Comparison of ENCODE assay signal across 21 mouse cellular contexts in the genomic region with DNA sequence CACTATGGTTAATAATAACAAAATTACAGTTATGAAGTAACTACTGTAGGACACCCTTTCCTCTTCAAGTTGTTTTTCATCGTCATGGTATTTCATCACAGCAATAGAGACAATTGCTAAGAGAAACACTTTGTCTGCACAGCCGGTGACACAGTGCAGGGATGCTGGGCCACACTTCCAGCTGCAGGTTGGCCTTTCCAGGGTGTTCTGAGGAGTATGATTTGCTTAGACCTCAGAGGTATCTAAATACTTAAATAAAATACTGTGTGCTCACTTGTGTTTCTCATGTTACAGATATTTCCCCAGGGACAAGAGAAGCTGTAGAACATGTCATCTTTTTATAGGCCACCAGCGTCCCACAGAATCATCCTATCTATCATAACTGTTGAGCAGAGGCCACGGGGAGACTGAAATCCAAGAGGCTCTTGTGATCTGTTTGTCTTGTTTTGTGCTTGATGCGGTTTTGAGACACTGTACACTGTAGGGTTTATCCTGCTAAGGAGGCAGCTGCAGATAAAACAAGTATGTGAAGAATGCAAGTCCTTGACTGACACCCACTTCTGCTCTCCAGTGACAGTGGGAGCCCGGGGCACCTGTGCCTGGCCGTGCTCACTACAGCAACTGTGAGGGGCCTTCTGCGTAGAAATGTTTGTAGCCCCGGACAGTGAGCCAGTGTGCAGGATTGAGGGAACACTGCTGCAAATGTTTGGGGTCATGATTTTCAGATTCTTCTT. TPM values are rescaled to one million over a fixed set of nuclear protein-coding genes. Genes with fewer than 3 reads are reported as not detected.
DNase-seq lines count a peak whose midpoint lies in the region; ATAC-seq and TF ChIP-seq lines count a peak whose summit lies in the region.
"Had no signal": no experiment of that assay in that cellular context is flagged by ENCODE, and none has a peak within 500 bp of the region (broad histone marks: within the 10 kb centered on the region; RNA-seq: fewer than 3 reads in every experiment).

No protein-coding gene starts in this region.

- H3K9me3 ChIP-seq in heart, embryonic 15.5 days (replicated peaks), result no peaks in the 10 kb centered on the region
- no peaks in the 10 kb centered on the region for H3K9me3 ChIP-seq in lung, embryonic 14.5 days (ENCODE audit: low read depth, low read length)
- H3K9me3 ChIP-seq in embryonic facial prominence, embryonic 12.5 days, result no peaks in the 10 kb centered on the region
- no peaks in the 10 kb centered on the region for H3K9me3 ChIP-seq in liver, embryonic 16.5 days (replicated peaks; ENCODE audit: control insufficient read depth, low read length)
- H3K9me3 ChIP-seq: forebrain, embryonic 13.5 days; G1E had no signal

- DNase-seq in heart, adult 8-10 months (ENCODE audit: low spot score), result no peak
- peak; percentile 16 for DNase-seq in lung, embryonic 14.5 days
- no peak for DNase-seq in lung, adult 18-20 months
- DNase-seq in embryo, embryonic 10 days (ENCODE audit: low spot score), result no peak
- DNase-seq: adrenal gland, adult 2 months; cerebellum, adult 11 months; cerebellum, postnatal 36 days; kidney, adult 11 months; kidney, postnatal 4 days; right cerebral cortex, postnatal 4 days; thymus, adult 18-20 months had no signal

- ATAC-seq in heart, embryonic 15.5 days (replicated peaks; ENCODE audit: insufficient number of reproducible peaks, insufficient read depth, low FRiP score, low read depth), result no peak
- peak; percentile 64; the same call in 1 of the 2 replicates for ATAC-seq in lung, embryonic 14.5 days (ENCODE audit: insufficient read depth)
- ATAC-seq in embryonic facial prominence, embryonic 12.5 days (ENCODE audit: insufficient number of reproducible peaks, insufficient read depth, low FRiP score, low TSS enrichment), result peak; percentile 43; the same call in 1 of the 2 replicates
- ATAC-seq in liver, embryonic 16.5 days (ENCODE audit: low read depth), result no peak
- ATAC-seq: forebrain, embryonic 13.5 days; midbrain, embryonic 16.5 days had no signal

- 0 out of 2 replicates have a peak overlapping the region, but pooled peaks have one; percentile 8 for H3K27ac ChIP-seq in heart, embryonic 15.5 days
- H3K27ac ChIP-seq in lung, embryonic 14.5 days (ENCODE audit: low read depth), result no peak overlapping the region
- no peak overlapping the region for H3K27ac ChIP-seq in embryonic facial prominence, embryonic 12.5 days
- H3K27ac ChIP-seq in liver, embryonic 16.5 days (ENCODE audit: low read length), result no peak overlapping the region
- H3K27ac ChIP-seq: forebrain, embryonic 13.5 days; hindbrain, embryonic 14.5 days had no signal

- H3K27me3 ChIP-seq in heart, embryonic 15.5 days, result no peaks in the 10 kb centered on the region
- no peaks in the 10 kb centered on the region for H3K27me3 ChIP-seq in lung, embryonic 14.5 days (ENCODE audit: insufficient read depth, low read length)
- no peaks in the 10 kb centered on the region for H3K27me3 ChIP-seq in embryonic facial prominence, embryonic 12.5 days
- H3K27me3 ChIP-seq in liver, embryonic 16.5 days (ENCODE audit: control insufficient read depth, insufficient read depth, low read depth, low read length), result no peaks in the 10 kb centered on the region
- H3K27me3 ChIP-seq: forebrain, embryonic 13.5 days had no signal

- H3K9ac ChIP-seq in heart, embryonic 15.5 days, result no peak overlapping the region
- no peak overlapping the region for H3K9ac ChIP-seq in lung, embryonic 14.5 days
- H3K9ac ChIP-seq in embryonic facial prominence, embryonic 12.5 days, result no peak overlapping the region
- no peak overlapping the region for H3K9ac ChIP-seq in liver, embryonic 16.5 days (ENCODE audit: low read depth, low read length)
- H3K9ac ChIP-seq: forebrain, embryonic 13.5 days; hindbrain, embryonic 14.5 days had no signal

- no peaks in the 10 kb centered on the region for H3K36me3 ChIP-seq in heart, embryonic 15.5 days
- no peaks in the 10 kb centered on the region for H3K36me3 ChIP-seq in lung, embryonic 14.5 days (ENCODE audit: insufficient read depth)
- no peaks in the 10 kb centered on the region for H3K36me3 ChIP-seq in embryonic facial prominence, embryonic 12.5 days
- no peaks in the 10 kb centered on the region for H3K36me3 ChIP-seq in liver, embryonic 16.5 days (ENCODE audit: control insufficient read depth, insufficient read depth)
- H3K36me3 ChIP-seq: G1E had no signal

- no peak for TF ChIP-seq CTCF in lung, embryonic 14.5 days (IDR thresholded peaks at IDR 0.05; ENCODE audit: low read depth)

- 32% methylated on average over 9 of the region's 9 CpGs for WGBS in heart, embryonic 15.5 days
- WGBS in lung, embryonic 14.5 days, result 39% methylated on average over 9 of the region's 9 CpGs
- 70% methylated on average over 9 of the region's 9 CpGs for WGBS in embryonic facial prominence, embryonic 12.5 days
- 57% methylated on average over 9 of the region's 9 CpGs for WGBS in liver, embryonic 16.5 days (ENCODE audit: insufficient replicate concordance)

- no peak overlapping the region for H3K4me3 ChIP-seq in heart, embryonic 15.5 days
- H3K4me3 ChIP-seq in lung, embryonic 14.5 days (ENCODE audit: low read depth, low read length), result no peak overlapping the region
- no peak overlapping the region for H3K4me3 ChIP-seq in embryonic facial prominence, embryonic 12.5 days
- H3K4me3 ChIP-seq in liver, embryonic 16.5 days (ENCODE audit: low read depth, low read length), result peak overlapping the region; percentile 53
- H3K4me3 ChIP-seq: forebrain, embryonic 13.5 days had no signal

- peaks cover 15% of the 10 kb centered on the region for H3K4me1 ChIP-seq in heart, embryonic 15.5 days (replicated peaks)
- peaks cover 6% of the 10 kb centered on the region; the same call in 1 of the 2 replicates for H3K4me1 ChIP-seq in lung, embryonic 14.5 days (ENCODE audit: insufficient read depth)
- peaks cover 3% of the 10 kb centered on the region; the same call in 1 of the 2 replicates for H3K4me1 ChIP-seq in embryonic facial prominence, embryonic 12.5 days
- no peaks in the 10 kb centered on the region for H3K4me1 ChIP-seq in liver, embryonic 16.5 days (ENCODE audit: control insufficient read depth, low read depth, low read length)
- H3K4me1 ChIP-seq: forebrain, embryonic 13.5 days had no signal

- no peak overlapping the region for H3K4me2 ChIP-seq in heart, embryonic 15.5 days
- no peak overlapping the region for H3K4me2 ChIP-seq in lung, embryonic 14.5 days
- no peak overlapping the region for H3K4me2 ChIP-seq in embryonic facial prominence, embryonic 12.5 days (replicated peaks)
- peak overlapping the region; percentile 43 for H3K4me2 ChIP-seq in liver, embryonic 16.5 days (ENCODE audit: low read depth, low read length)
- H3K4me2 ChIP-seq: forebrain, embryonic 13.5 days; hindbrain, embryonic 14.5 days had no signal

RNA-seq across cellular contexts. Expression of a gene that starts 2.4 kb away (rescaled TPM):
- not detected in 2 replicates for polyA plus RNA-seq in heart, embryonic 15.5 days (2015; fragmentation: Nextera tagmentation; extraction: Ambion mirVana)
- total RNA-seq in heart, adult 8-10 months (2022), result not detected
- not detected in 2 replicates for polyA plus RNA-seq in lung, embryonic 14.5 days (2014; fragmentation: Nextera tagmentation; extraction: Ambion mirVana)
- polyA plus RNA-seq in embryonic facial prominence, embryonic 12.5 days (2016; fragmentation: Nextera tagmentation; extraction: Ambion mirVana), result not detected in 2 replicates
- polyA plus RNA-seq in liver, embryonic 16.5 days (2015; fragmentation: Nextera tagmentation; extraction: Ambion mirVana), result 32.5 and 33.6 TPM in 2 replicates
- total RNA-seq: adrenal gland, adult 2 months; left cerebral cortex, postnatal 36 days; megakaryocyte progenitor cell, adult 5-6 weeks had no signal
- polyA plus RNA-seq: adrenal gland, adult 2 months; forebrain, embryonic 13.5 days; G1E; hindbrain, embryonic 14.5 days; neural tube, embryonic 11.5 days had no signal

Comparison
In these comparisons a context has a peak if more than half of its experiments do, and no peak if none do; other contexts are left out.
1. ATAC-seq: peak in lung, embryonic 14.5 days (single experiment) and embryonic facial prominence, embryonic 12.5 days (single experiment); none in heart, embryonic 15.5 days (single experiment) and liver, embryonic 16.5 days (single experiment).
2. RNA of a gene that starts 2.4 kb away (polyA plus RNA-seq): 32.5 to 33.6 TPM in liver, embryonic 16.5 days; not detected in heart, embryonic 15.5 days, not detected in lung, embryonic 14.5 days and not detected in embryonic facial prominence, embryonic 12.5 days; every median in the first group is over 10 times any median in the second.